Mouse (Mus musculus) brain, embryonic 14.5 days (tissue): ENCODE results near the gene Plekhg2.

Experiments
- CTCF ChIP-seq: fragments of 200-500 bp; IDR thresholded peaks from 2 replicates; pipeline ENCODE4 v1.5.1; 2012; ENCODE audit warnings: inconsistent platforms, mild to moderate bottlenecking, moderate library complexity, borderline replicate concordance; ENCODE audit not compliant: insufficient read depth, insufficient read length; ENCODE audit errors: extremely low read depth
- POLR2A ChIP-seq: fragments of 200-500 bp; IDR thresholded peaks from 2 replicates; pipeline ENCODE4 v1.6.1; 2012; ENCODE audit warnings: mild to moderate bottlenecking, inconsistent platforms, borderline replicate concordance; ENCODE audit not compliant: poor library complexity, insufficient read depth, insufficient read length, severe bottlenecking; ENCODE audit errors: extremely low read depth

GRCm38 (mm10) chr7:28311926-28312543 lies 60.4 kb downstream of the Plekhg2 start, which contains the start of gene Timm50:
- no peak for TF ChIP-seq CTCF
- TF ChIP-seq POLR2A = peak; percentile 94
